Mouse (Mus musculus) neural tube, postnatal 0 days (tissue): Measurements from ENCODE around the gene Cd302. TPM values are rescaled to one million over a fixed set of nuclear protein-coding genes. Genes with fewer than 3 reads are reported as not detected.

Source experiments
- polyA plus RNA-seq: library from polyadenylated mRNA; unstranded; fragments of >200 nt; fragmentation: Nextera tagmentation; extraction: Ambion mirVana; gene quantifications from 2 replicates; pipeline ENCODE4 v1.2.1, GENCODE M21; 2015

Gene Cd302
- 27.0 and 30.2 TPM in 2 replicates for polyA plus RNA-seq

GRCm38 (mm10) chr2:60284467-60284821, at the start of gene Cd302:
Gene Cd302 (minus strand): TSS chr2:60284488.

DNA sequence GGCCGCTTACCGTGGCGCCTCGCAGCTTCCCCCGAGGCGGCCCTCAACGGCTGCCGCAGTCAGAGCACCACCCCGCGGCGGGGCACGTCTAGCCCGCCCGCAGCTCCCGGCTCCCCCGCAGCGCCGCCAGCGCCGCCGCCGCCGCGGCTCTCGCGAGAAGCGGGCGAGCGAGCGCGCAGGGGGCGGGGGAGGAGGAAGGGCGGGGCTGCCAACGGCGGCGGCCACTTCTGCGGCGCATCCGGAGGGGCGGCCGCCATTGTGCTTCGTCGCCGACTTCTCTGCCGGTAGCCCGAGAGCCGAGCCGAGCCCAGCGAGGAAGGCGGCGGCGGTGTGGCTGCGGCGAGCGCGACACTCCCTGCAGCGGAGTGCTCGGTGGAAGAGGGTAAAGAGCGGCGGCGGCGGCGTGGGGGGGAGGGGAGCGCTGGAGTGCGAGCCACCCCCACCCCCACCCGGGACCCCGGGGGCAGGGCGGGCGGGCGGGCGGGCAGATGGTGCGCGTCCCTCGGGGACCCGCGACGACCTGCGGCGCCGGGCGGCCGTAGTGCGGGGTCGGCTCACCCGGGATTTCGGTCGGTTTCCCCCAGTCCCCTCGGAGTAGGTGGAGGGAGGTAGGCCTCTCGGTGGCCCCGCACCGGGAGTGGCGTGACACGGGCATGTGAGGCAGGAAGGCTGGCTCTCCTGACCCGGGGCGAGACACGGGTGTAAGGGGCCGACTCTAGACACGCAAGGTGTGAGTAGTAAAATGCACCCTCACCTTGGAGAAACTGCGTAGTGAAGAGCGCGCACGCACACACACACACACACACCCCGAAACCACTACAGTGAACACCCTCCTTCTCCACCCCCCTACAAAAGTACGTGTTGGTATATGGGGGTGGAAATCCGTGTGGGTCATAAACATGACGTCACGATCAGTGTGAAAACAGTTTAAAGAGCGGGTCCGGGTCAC, 74.3 kb downstream of the Cd302 start, which contains the start of the genes Baz2b and March7:
Gene Baz2b, minus strand, starts transcription at position 137 of the 949 bp plus-strand sequence.
Gene March7, plus strand, starts transcription at position 185 of the 949 bp plus-strand sequence.

Other genes with a start within 250 kb of the Cd302 start
- gene Baz2b, start 74.6 kb downstream of the Cd302 start, polyA plus RNA-seq: 59.1 and 63.3 TPM in 2 replicates
- gene March7, start 74.6 kb downstream of the Cd302 start, polyA plus RNA-seq: 63.8 and 69.0 TPM in 2 replicates
- 2.4 and 2.5 TPM in 2 replicates for gene Ly75, start 98.8 kb upstream of the Cd302 start, polyA plus RNA-seq